Mouse (Mus musculus): ENCODE measurements around the gene Glra4. TPM values are rescaled to one million over a fixed set of nuclear protein-coding genes. Genes with fewer than 3 reads are reported as not detected.

Glra4 gene
- polyA plus RNA-seq (2011; ENCODE audit: insufficient read depth, insufficient read length, low read depth, missing spikeins), result not detected in 2 replicates

GRCm38 (mm10) chrX:136780041-136780440 is at the start of gene Glra4:
Gene Glra4 (minus strand): TSS chrX:136780141.
- H3K9me3 ChIP-seq (replicated peaks; ENCODE audit: control insufficient read depth, insufficient read depth, low read length, poor library complexity, severe bottlenecking), result no peaks in the 10 kb centered on the region
- no peak within 1 kb of the TSS for H3K4me3 ChIP-seq (ENCODE audit: low read depth, low read length)
- H3K4me1 ChIP-seq (ENCODE audit: control insufficient read depth, insufficient read depth, low read length), result no peaks in the 10 kb centered on the region
- H3K27me3 ChIP-seq (ENCODE audit: control insufficient read depth, insufficient read depth, low read length, poor library complexity, severe bottlenecking), result no peaks in the 10 kb centered on the region
- H3K36me3 ChIP-seq (ENCODE audit: control insufficient read depth, insufficient read depth, low read length, poor library complexity, severe bottlenecking), result no peaks in the 10 kb centered on the region
- no peak within 1 kb of the TSS for H3K9ac ChIP-seq (ENCODE audit: low read depth, poor library complexity, severe bottlenecking)
- TF ChIP-seq CTCF (IDR thresholded peaks at IDR 0.05; ENCODE audit: low read depth, low read length), result no peak
- no peak for TF ChIP-seq POLR2A (IDR thresholded peaks at IDR 0.05; ENCODE audit: insufficient read depth, low read length)
- no peak for TF ChIP-seq EP300 (IDR thresholded peaks at IDR 0.05; ENCODE audit: insufficient read depth, low read depth, low read length)
- no peak within 1 kb of the TSS for H3K27ac ChIP-seq (ENCODE audit: insufficient read depth, low read length)

GRCm38 (mm10) chrX:136828610-136829009 is 48.7 kb upstream of the Glra4 start:
- no peak overlapping the region for H3K27ac ChIP-seq (ENCODE audit: insufficient read depth, low read length)
- H3K9me3 ChIP-seq (replicated peaks; ENCODE audit: control insufficient read depth, insufficient read depth, low read length, poor library complexity, severe bottlenecking), result no peaks in the 10 kb centered on the region
- H3K27me3 ChIP-seq (ENCODE audit: control insufficient read depth, insufficient read depth, low read length, poor library complexity, severe bottlenecking), result no peaks in the 10 kb centered on the region
- no peaks in the 10 kb centered on the region for H3K36me3 ChIP-seq (ENCODE audit: control insufficient read depth, insufficient read depth, low read length, poor library complexity, severe bottlenecking)
- H3K9ac ChIP-seq (ENCODE audit: low read depth, poor library complexity, severe bottlenecking), result no peak overlapping the region
- H3K4me1 ChIP-seq (ENCODE audit: control insufficient read depth, insufficient read depth, low read length), result peaks cover 3% of the 10 kb centered on the region
- TF ChIP-seq EP300 (IDR thresholded peaks at IDR 0.05; ENCODE audit: insufficient read depth, low read depth, low read length) (peak; percentile 53; the same call in 1 of the 2 replicates), POLR2A (IDR thresholded peaks at IDR 0.05; ENCODE audit: insufficient read depth, low read length) (no peak), CTCF (IDR thresholded peaks at IDR 0.05; ENCODE audit: low read depth, low read length) (no peak)
- no peak overlapping the region for H3K4me3 ChIP-seq (ENCODE audit: low read depth, low read length)

GRCm38 (mm10) chrX:136825016-136825415 is 45.1 kb upstream of the Glra4 start:
- Histone ChIP-seq H3K4me3 (ENCODE audit: low read depth, low read length) (no peak overlapping the region), H3K9ac (ENCODE audit: low read depth, poor library complexity, severe bottlenecking) (no peak overlapping the region), H3K9me3 (replicated peaks; ENCODE audit: control insufficient read depth, insufficient read depth, low read length, poor library complexity, severe bottlenecking) (no peaks in the 10 kb centered on the region), H3K27ac (ENCODE audit: insufficient read depth, low read length) (no peak overlapping the region), H3K27me3 (ENCODE audit: control insufficient read depth, insufficient read depth, low read length, poor library complexity, severe bottlenecking) (no peaks in the 10 kb centered on the region), H3K36me3 (ENCODE audit: control insufficient read depth, insufficient read depth, low read length, poor library complexity, severe bottlenecking) (no peaks in the 10 kb centered on the region), H3K4me1 (ENCODE audit: control insufficient read depth, insufficient read depth, low read length) (peaks cover 3% of the 10 kb centered on the region)
- TF ChIP-seq CTCF (IDR thresholded peaks at IDR 0.05; ENCODE audit: low read depth, low read length) (no peak), EP300 (IDR thresholded peaks at IDR 0.05; ENCODE audit: insufficient read depth, low read depth, low read length) (no peak), POLR2A (IDR thresholded peaks at IDR 0.05; ENCODE audit: insufficient read depth, low read length) (no peak)

- no peaks in the 10 kb centered on the region for H3K9me3 ChIP-seq (replicated peaks; ENCODE audit: control insufficient read depth, insufficient read depth, low read length, poor library complexity, severe bottlenecking)
- H3K9ac ChIP-seq (ENCODE audit: low read depth, poor library complexity, severe bottlenecking), result no peak within 1 kb of the TSS
- H3K36me3 ChIP-seq (ENCODE audit: control insufficient read depth, insufficient read depth, low read length, poor library complexity, severe bottlenecking), result no peaks in the 10 kb centered on the region
- H3K4me1 ChIP-seq (ENCODE audit: control insufficient read depth, insufficient read depth, low read length), result peaks cover 2% of the 10 kb centered on the region
- H3K27me3 ChIP-seq (ENCODE audit: control insufficient read depth, insufficient read depth, low read length, poor library complexity, severe bottlenecking), result no peaks in the 10 kb centered on the region
- TF ChIP-seq EP300 (IDR thresholded peaks at IDR 0.05; ENCODE audit: insufficient read depth, low read depth, low read length) (no peak), POLR2A (IDR thresholded peaks at IDR 0.05; ENCODE audit: insufficient read depth, low read length) (no peak), CTCF (IDR thresholded peaks at IDR 0.05; ENCODE audit: low read depth, low read length) (no peak)
- H3K27ac ChIP-seq (ENCODE audit: insufficient read depth, low read length), result no peak within 1 kb of the TSS
- H3K4me3 ChIP-seq (ENCODE audit: low read depth, low read length), result no peak within 1 kb of the TSS
These were observed 42.4 kb upstream of the Glra4 start, which contains the start of gene Plp1 for GRCm38 (mm10) chrX:136822371-136822770. Gene Plp1 (plus strand): TSS chrX:136822671.

- no peak overlapping the region for H3K9ac ChIP-seq (ENCODE audit: low read depth, poor library complexity, severe bottlenecking)
- no peaks in the 10 kb centered on the region for H3K36me3 ChIP-seq (ENCODE audit: control insufficient read depth, insufficient read depth, low read length, poor library complexity, severe bottlenecking)
- H3K4me1 ChIP-seq (ENCODE audit: control insufficient read depth, insufficient read depth, low read length), result no peaks in the 10 kb centered on the region
- no peak overlapping the region for H3K27ac ChIP-seq (ENCODE audit: insufficient read depth, low read length)
- H3K4me3 ChIP-seq (ENCODE audit: low read depth, low read length), result no peak overlapping the region
- H3K9me3 ChIP-seq (replicated peaks; ENCODE audit: control insufficient read depth, insufficient read depth, low read length, poor library complexity, severe bottlenecking), result no peaks in the 10 kb centered on the region
- H3K27me3 ChIP-seq (ENCODE audit: control insufficient read depth, insufficient read depth, low read length, poor library complexity, severe bottlenecking), result no peaks in the 10 kb centered on the region
- no peak for TF ChIP-seq EP300 (IDR thresholded peaks at IDR 0.05; ENCODE audit: insufficient read depth, low read depth, low read length)
- TF ChIP-seq CTCF (IDR thresholded peaks at IDR 0.05; ENCODE audit: low read depth, low read length), result peak; percentile 59
These were observed 40.3 kb upstream of the Glra4 start for GRCm38 (mm10) chrX:136820250-136820649.

GRCm38 (mm10) chrX:136819752-136820151 is 39.8 kb upstream of the Glra4 start:
- Histone ChIP-seq H3K9ac (ENCODE audit: low read depth, poor library complexity, severe bottlenecking) (no peak overlapping the region), H3K27me3 (ENCODE audit: control insufficient read depth, insufficient read depth, low read length, poor library complexity, severe bottlenecking) (no peaks in the 10 kb centered on the region), H3K27ac (ENCODE audit: insufficient read depth, low read length) (no peak overlapping the region), H3K36me3 (ENCODE audit: control insufficient read depth, insufficient read depth, low read length, poor library complexity, severe bottlenecking) (no peaks in the 10 kb centered on the region), H3K9me3 (replicated peaks; ENCODE audit: control insufficient read depth, insufficient read depth, low read length, poor library complexity, severe bottlenecking) (no peaks in the 10 kb centered on the region), H3K4me1 (ENCODE audit: control insufficient read depth, insufficient read depth, low read length) (no peaks in the 10 kb centered on the region), H3K4me3 (ENCODE audit: low read depth, low read length) (no peak overlapping the region)
- TF ChIP-seq POLR2A (IDR thresholded peaks at IDR 0.05; ENCODE audit: insufficient read depth, low read length) (no peak), CTCF (IDR thresholded peaks at IDR 0.05; ENCODE audit: low read depth, low read length) (no peak), EP300 (IDR thresholded peaks at IDR 0.05; ENCODE audit: insufficient read depth, low read depth, low read length) (no peak)

Data from ES-Bruce4 (cell line).